ENCODE assay signal across 14 mouse cellular contexts in genomic region chr1:164078323-164078741, GRCm38 (mm10). TPM values are rescaled to one million over a fixed set of nuclear protein-coding genes. Genes with fewer than 3 reads are reported as not detected.
DNase-seq lines count a peak whose midpoint lies in the region.
"Had no signal": no experiment of that assay in that cellular context is flagged by ENCODE, and none has a peak within 500 bp of the region (broad histone marks: within the 10 kb centered on the region; RNA-seq: fewer than 3 reads in every experiment).

No protein-coding gene starts in this region.

- intact Hi-C loops in gastrocnemius, postnatal 14 days (cut with DNase I; ENCODE audit: low total_unique reads): no loop called here
- intact Hi-C loops in heart, postnatal 10 days (cut with DNase I): no loop called here

- peak; percentile 20 for DNase-seq in spleen, adult 12 weeks (ENCODE audit: low spot score)
- DNase-seq in spleen, postnatal 4 days (ENCODE audit: low spot score in 2 of 2): no peak
- DNase-seq in T-cell, adult 2 months (ENCODE audit: low spot score): peak; percentile 75
- peak; percentile 75 for DNase-seq in naive thymus-derived CD4-positive, alpha-beta T cell, adult 2 months (ENCODE audit: low read depth)
- DNase-seq in thymus, postnatal 25 days: peak; percentile 55
- no peak for DNase-seq in gastrocnemius, postnatal 14 days
- DNase-seq in heart, postnatal 10 days: no peak
- DNase-seq in ovary, postnatal 14 days (ENCODE audit: low spot score): no peak
- DNase-seq: cerebellum, postnatal 14 days; gastrocnemius, postnatal 36 days; right cerebral cortex, postnatal 25 days had no signal

RNA-seq across cellular contexts. Expression of gene Sell, which starts 16.6 kb away (rescaled TPM):
- total RNA-seq in gastrocnemius, postnatal 14 days (2021): under 1 TPM; 0.24 to 0.29 TPM
- total RNA-seq in heart, postnatal 10 days (2021): 1 to 10 TPM; 1.4 to 1.6 TPM
- total RNA-seq: layer of hippocampus, adult 18-20 months; left cerebral cortex, adult 2 months had no signal

RNA-seq across cellular contexts. Expression of gene Sele, which starts 30.3 kb away (rescaled TPM):
- not detected for total RNA-seq in gastrocnemius, postnatal 14 days (2021)
- total RNA-seq in heart, postnatal 10 days (2021): 1 to 10 TPM; 2.3 to 3.6 TPM
- total RNA-seq: gastrocnemius, postnatal 36 days; hematopoietic stem cell, adult 5-6 weeks; layer of hippocampus, adult 18-20 months had no signal

RNA-seq across cellular contexts. Expression of gene Selp, which starts 36.7 kb away (rescaled TPM):
- 1 to 10 TPM in 1 of 2 experiments, under 1 TPM in 1; 0.31 to 1.1 TPM for total RNA-seq in gastrocnemius, postnatal 14 days (2021)
- total RNA-seq in heart, postnatal 10 days (2021): 1 to 10 TPM in 1 of 2 experiments, under 1 TPM in 1; 0.98 to 1.2 TPM
- total RNA-seq: layer of hippocampus, adult 18-20 months; left cerebral cortex, adult 2 months had no signal

Comparison
In these comparisons a context has a peak if more than half of its experiments do, and no peak if none do; other contexts are left out.
1. DNase-seq: peak in spleen, adult 12 weeks (single experiment), T-cell, adult 2 months (single experiment), naive thymus-derived CD4-positive, alpha-beta T cell, adult 2 months (single experiment) and thymus, postnatal 25 days (single experiment); none in spleen, postnatal 4 days (0 of 2), gastrocnemius, postnatal 14 days (single experiment), heart, postnatal 10 days (0 of 2) and ovary, postnatal 14 days (single experiment).